Mouse (Mus musculus): ENCODE measurements around the gene Aif1l.

Aif1l gene

GRCm38 (mm10) chr2:31952236-31952635 is 2.3 kb downstream of the Aif1l start:
- DNase-seq (ENCODE audit: low spot score in 2 of 2) = no peak

GRCm38 (mm10) chr2:31952725-31953124 is 2.8 kb downstream of the Aif1l start:
- no peak for DNase-seq (ENCODE audit: low spot score in 2 of 2)

GRCm38 (mm10) chr2:31953687-31954086 is 3.7 kb downstream of the Aif1l start:
- DNase-seq (ENCODE audit: low spot score in 2 of 2) = no peak

GRCm38 (mm10) chr2:31954779-31955181 is 4.8 kb downstream of the Aif1l start:
- DNase-seq (ENCODE audit: low spot score in 2 of 2) = no peak

GRCm38 (mm10) chr2:31955686-31956085 is 5.7 kb downstream of the Aif1l start:
- no peak for DNase-seq (ENCODE audit: low spot score in 2 of 2)

GRCm38 (mm10) chr2:31957211-31957610 is 7.3 kb downstream of the Aif1l start:
- DNase-seq (ENCODE audit: low spot score in 2 of 2) = no peak

GRCm38 (mm10) chr2:31960986-31961385 is 11.0 kb downstream of the Aif1l start:
- no peak for DNase-seq (ENCODE audit: low spot score in 2 of 2)

GRCm38 (mm10) chr2:31961791-31962222 is 11.9 kb downstream of the Aif1l start:
- DNase-seq (ENCODE audit: low spot score in 2 of 2) = no peak

GRCm38 (mm10) chr2:31962501-31963224 is 12.7 kb downstream of the Aif1l start:
- peak in 1 of 2 experiments; percentile 62 for DNase-seq (ENCODE audit: low spot score in 2 of 2)

GRCm38 (mm10) chr2:31963491-31963890 is 13.6 kb downstream of the Aif1l start:
- DNase-seq (ENCODE audit: low spot score in 2 of 2) = no peak

GRCm38 (mm10) chr2:31964191-31964590 is 14.3 kb downstream of the Aif1l start:
- DNase-seq (ENCODE audit: low spot score in 2 of 2) = no peak

GRCm38 (mm10) chr2:31965110-31965509 is 15.2 kb downstream of the Aif1l start:
- DNase-seq (ENCODE audit: low spot score in 2 of 2) = no peak

GRCm38 (mm10) chr2:31966801-31967200 is 16.9 kb downstream of the Aif1l start:
- DNase-seq (ENCODE audit: low spot score in 2 of 2) = no peak

- DNase-seq (ENCODE audit: low spot score in 2 of 2) = no peak
Measured at GRCm38 (mm10) chr2:31972589-31972988, 22.6 kb downstream of the Aif1l start.

GRCm38 (mm10) chr2:31974141-31974808 is 24.3 kb downstream of the Aif1l start, which contains the start of gene Nup214:
TSS of gene Nup214 (plus strand) at chr2:31974436.
- DNase-seq (ENCODE audit: low spot score in 2 of 2) = peak; percentile 98 to 99

GRCm38 (mm10) chr2:31974809-31975371 is 25.0 kb downstream of the Aif1l start:
- no peak for DNase-seq (ENCODE audit: low spot score in 2 of 2)

- DNase-seq (ENCODE audit: low spot score in 2 of 2) = no peak
Measured at GRCm38 (mm10) chr2:31987774-31988173, 37.8 kb downstream of the Aif1l start.

- no peak for DNase-seq (ENCODE audit: low spot score in 2 of 2)
Measured at GRCm38 (mm10) chr2:31990961-31991360, 41.0 kb downstream of the Aif1l start.

GRCm38 (mm10) chr2:31994896-31995295 is 45.0 kb downstream of the Aif1l start:
- no peak for DNase-seq (ENCODE audit: low spot score in 2 of 2)

GRCm38 (mm10) chr2:31996060-31996459 is 46.1 kb downstream of the Aif1l start:
- no peak for DNase-seq (ENCODE audit: low spot score in 2 of 2)

GRCm38 (mm10) chr2:31997539-31997938 is 47.6 kb downstream of the Aif1l start:
- no peak for DNase-seq (ENCODE audit: low spot score in 2 of 2)

- DNase-seq (ENCODE audit: low spot score in 2 of 2) = no peak
Measured at GRCm38 (mm10) chr2:31998443-31998842, 48.5 kb downstream of the Aif1l start.

GRCm38 (mm10) chr2:32008311-32008710 is 58.4 kb downstream of the Aif1l start:
- no peak for DNase-seq (ENCODE audit: low spot score in 2 of 2)
